Mouse (Mus musculus): Measurements from ENCODE around the gene Cavin1.

Gene Cavin1

DNA sequence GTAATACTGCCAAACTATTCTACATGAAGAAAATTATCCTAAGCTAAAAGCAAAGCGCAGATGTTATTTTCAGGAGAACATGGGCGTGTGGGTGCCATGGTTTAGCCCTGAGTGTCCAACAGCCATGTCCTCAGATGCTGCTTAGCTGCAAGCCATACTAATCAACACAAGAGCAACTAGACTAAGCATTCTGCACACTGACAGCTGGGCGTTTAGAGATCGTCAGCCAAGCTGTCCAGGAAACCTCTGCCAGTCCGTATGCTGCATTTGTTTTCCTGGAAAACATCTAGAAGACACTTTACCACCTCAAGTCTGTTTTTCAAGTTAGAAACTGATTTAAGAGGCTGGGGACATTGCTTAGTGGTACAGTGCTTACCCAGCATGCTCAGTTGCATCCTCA is 56.3 kb downstream of the Cavin1 start:
- DNase-seq (ENCODE audit: low read depth, low spot score): no peak

DNA sequence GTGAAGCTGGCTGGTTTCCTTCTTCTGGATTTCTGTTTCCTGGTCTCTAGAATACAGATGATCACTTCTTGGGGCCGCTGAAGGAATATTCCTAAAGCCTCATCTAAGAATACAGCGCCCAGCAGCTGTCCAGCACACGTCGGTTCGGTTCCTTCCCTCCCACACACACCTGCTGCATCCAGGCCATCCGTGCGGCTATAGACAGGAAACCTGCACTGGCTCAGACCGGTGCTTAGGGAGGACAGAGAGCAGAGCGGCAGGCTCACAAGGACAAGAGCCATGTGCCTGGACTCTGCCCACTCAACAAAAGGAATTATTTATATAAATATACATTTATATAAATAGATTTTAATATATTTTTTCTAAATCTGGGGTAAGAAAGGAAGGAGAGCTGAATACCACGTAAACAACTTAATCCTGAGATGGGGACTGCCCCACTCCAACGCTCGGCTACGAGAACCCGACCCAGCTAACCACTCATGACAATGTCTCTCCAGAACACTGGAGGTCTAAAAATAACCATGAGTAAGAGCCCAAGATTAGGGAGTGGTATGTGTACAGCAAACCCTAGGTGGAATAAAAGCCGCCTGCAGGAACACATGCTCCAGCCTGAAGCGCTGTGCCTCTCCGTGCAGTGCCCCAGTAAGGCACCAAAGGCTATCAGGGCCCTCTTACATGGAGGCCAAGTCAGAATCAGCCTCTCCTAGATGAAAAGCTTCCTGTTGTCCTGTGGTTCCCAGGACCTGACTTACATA is 58.1 kb downstream of the Cavin1 start:
- no peak for DNase-seq (ENCODE audit: low read depth, low spot score)

- no peak for DNase-seq (ENCODE audit: low read depth, low spot score)
Observed at GRCm38 (mm10) chr11:100908567-100908966, 62.1 kb downstream of the Cavin1 start.

DNA sequence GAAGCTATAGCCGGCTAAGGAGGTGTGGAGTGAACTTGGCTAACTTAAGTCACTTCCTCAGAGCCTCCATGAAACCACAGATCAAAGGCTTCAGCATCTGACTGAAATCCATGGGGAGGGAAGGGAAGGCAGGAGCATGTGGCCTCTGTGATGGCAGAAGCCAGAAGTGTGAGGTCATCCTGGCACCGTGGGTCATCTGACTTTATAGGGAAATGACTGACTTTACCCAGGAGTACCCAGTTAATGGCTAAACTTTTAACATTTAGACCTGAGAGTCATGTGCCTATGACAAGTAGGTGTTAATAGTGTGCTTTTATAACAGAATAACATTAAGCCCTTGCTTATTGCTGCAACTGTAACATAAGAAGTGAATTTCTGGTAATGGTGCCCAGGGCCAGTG is 62.6 kb downstream of the Cavin1 start:
- no peak for DNase-seq (ENCODE audit: low read depth, low spot score)

DNA sequence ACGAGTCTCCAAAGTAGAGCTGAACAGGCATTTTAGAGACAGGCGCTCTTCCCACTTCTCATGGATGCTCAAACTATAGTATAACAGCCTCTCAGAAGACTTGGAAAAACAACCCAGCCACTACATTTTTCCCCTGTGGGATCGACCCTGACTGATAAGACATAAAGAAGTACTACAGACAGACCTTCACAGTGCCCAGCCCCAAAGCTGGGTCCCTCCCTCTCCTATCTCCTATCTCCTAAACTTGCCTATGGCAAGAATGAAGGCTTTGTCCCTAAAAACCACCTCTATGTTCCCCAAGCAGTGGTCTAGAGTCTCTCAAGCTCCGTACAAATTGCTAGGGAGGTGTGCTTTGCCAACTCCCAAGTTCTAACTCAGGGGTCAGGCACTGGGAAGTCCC is 63.8 kb downstream of the Cavin1 start:
- no peak for DNase-seq (ENCODE audit: low read depth, low spot score)

All from CD4-positive helper T cell, adult 2 months (primary cell).